Mouse (Mus musculus): ENCODE measurements around the gene Prdm8. TPM values are rescaled to one million over a fixed set of nuclear protein-coding genes. Genes with fewer than 3 reads are reported as not detected.

Gene Prdm8
- not detected in 2 replicates for polyA plus RNA-seq (2015; fragmentation: Nextera tagmentation; extraction: Ambion mirVana)

GRCm38 (mm10) chr5:98167180-98167824 is at the start of gene Prdm8:
Prdm8 (plus strand) TSS chr5:98167198.

Other genes with a start within 250 kb of the Prdm8 start
- 12.8 and 14.6 TPM in 2 replicates for gene Antxr2, start 136.2 kb upstream of the Prdm8 start, polyA plus RNA-seq (2015; fragmentation: Nextera tagmentation; extraction: Ambion mirVana)
- 0.88 and 1.5 TPM in 2 replicates for gene Fgf5, start 87.0 kb downstream of the Prdm8 start, polyA plus RNA-seq (2015; fragmentation: Nextera tagmentation; extraction: Ambion mirVana)
- 1.8 and 2.4 TPM in 2 replicates for gene Cfap299, start 162.1 kb downstream of the Prdm8 start, polyA plus RNA-seq (2015; fragmentation: Nextera tagmentation; extraction: Ambion mirVana)